Mouse (Mus musculus) ES-E14 (cell line): ENCODE data around the gene Ptprn2. TPM values are rescaled to one million over a fixed set of nuclear protein-coding genes. Genes with fewer than 3 reads are reported as not detected.

ENCODE experiments used
- DNase-seq: peaks from one replicate; pipeline ENCODE4 v3.0.0-alpha.2; 2013; ENCODE audit warnings: low read depth, low spot score
- H3K27ac ChIP-seq: 2 replicates; pipeline ENCODE4 v1.5.1; 2012; ENCODE audit warnings: low read depth, mild to moderate bottlenecking, low read length, moderate library complexity, mixed read lengths; ENCODE audit not compliant: poor library complexity, insufficient read depth, severe bottlenecking
- H3K36me3 ChIP-seq: 2 replicates; pipeline ENCODE4 v1.6.1; 2012; ENCODE audit warnings: mild to moderate bottlenecking, low read length, moderate library complexity, mixed read lengths; ENCODE audit not compliant: control insufficient read depth, poor library complexity, insufficient read depth, severe bottlenecking
- H3K4me1 ChIP-seq, 2 experiments: fragments of 150-350 bp in 1 of 2; sonication (generic) in 1 of 2; 2 replicates each; pipeline ENCODE4 v1.6.1; 2012; ENCODE audit warnings: low read length in 2 of 2, mild to moderate bottlenecking in 1 of 2, mixed read lengths in 1 of 2; ENCODE audit not compliant: control insufficient read depth in 2 of 2, insufficient read depth in 2 of 2, poor library complexity in 1 of 2
- H3K4me3 ChIP-seq, 2 experiments: fragments of 150-350 bp in 1 of 2; sonication (generic) in 1 of 2; 2 replicates each; pipeline ENCODE4 v1.5.1; 2012; ENCODE audit warnings: low read length in 2 of 2, low read depth in 1 of 2, mild to moderate bottlenecking in 1 of 2, mixed read lengths in 1 of 2; ENCODE audit not compliant: insufficient read depth in 1 of 2, poor library complexity in 1 of 2, severe bottlenecking in 1 of 2
- H3K9ac ChIP-seq: 2 replicates; pipeline ENCODE4 v1.6.1; 2012; ENCODE audit warnings: low read depth, mild to moderate bottlenecking, low read length, mixed read lengths; ENCODE audit not compliant: poor library complexity, insufficient read depth, severe bottlenecking
- H3K9me3 ChIP-seq: fragments of 150-350 bp; sonication (generic); 2 replicates; pipeline ENCODE4 v1.6.1; 2012; ENCODE audit warnings: low read depth, mild to moderate bottlenecking, low read length; ENCODE audit not compliant: control insufficient read depth, insufficient read depth
- CHD2 ChIP-seq: IDR thresholded peaks from 2 replicates; pipeline ENCODE4 v1.6.1; 2014; ENCODE audit warnings: mild to moderate bottlenecking, low read depth, low read length, inconsistent platforms
- HCFC1 ChIP-seq: IDR thresholded peaks from 2 replicates; pipeline ENCODE4 v1.6.1; 2012; ENCODE audit warnings: low read length, inconsistent platforms, borderline replicate concordance; ENCODE audit not compliant: insufficient read depth
- MAFK ChIP-seq: IDR thresholded peaks from 2 replicates; pipeline ENCODE4 v1.6.1; 2014; ENCODE audit warnings: mild to moderate bottlenecking, low read depth, low read length, inconsistent platforms; ENCODE audit not compliant: insufficient read depth
- ZC3H11A ChIP-seq: IDR thresholded peaks from 2 replicates; pipeline ENCODE4 v1.6.1; 2012; ENCODE audit warnings: low read depth, mild to moderate bottlenecking, inconsistent platforms, low read length, borderline replicate concordance
- ZNF384 ChIP-seq: IDR thresholded peaks from 2 replicates; pipeline ENCODE4 v1.6.1; 2012; ENCODE audit warnings: low read depth, low read length, inconsistent platforms
- in situ Hi-C, 2 experiments: fragments of 600-800 bp; cut with MboI; formaldehyde crosslinking; loops; one replicate each; pipeline ENCODE4 v1.15.1; 2025; ENCODE audit warnings: low sequenced_read_pairs in 2 of 2, inconsistent platforms in 1 of 2; ENCODE audit not compliant: unreplicated experiment in 2 of 2
- total RNA-seq: library from RNA; depleted of rRNA; stranded (reverse); fragments of 300-350 nt; gene quantifications from 2 replicates; pipeline ENCODE4 v1.2.3, GENCODE M21; 2012

The Ptprn2 gene
- total RNA-seq, 1 experiment = 0.40 TPM

DNA sequence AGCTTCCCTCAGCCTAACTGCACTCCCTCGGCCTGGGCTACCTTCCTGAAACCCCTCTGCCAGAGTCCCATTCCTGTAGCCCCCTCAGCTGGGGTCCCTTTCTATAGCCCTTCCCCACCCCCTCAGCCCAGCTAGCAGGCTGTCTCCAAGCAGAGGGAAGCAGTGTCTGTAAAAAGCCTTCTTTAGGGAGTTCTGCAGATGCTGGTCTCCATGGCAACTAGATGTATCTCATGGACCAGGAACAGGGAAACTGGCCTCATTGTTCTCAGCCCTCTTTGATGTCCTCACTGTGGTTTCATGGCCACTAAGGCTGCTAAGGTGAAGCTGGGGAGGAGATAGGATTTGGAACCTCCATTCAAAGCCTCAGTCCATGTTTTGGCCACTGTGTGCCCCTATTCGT, 423.1 kb downstream of the Ptprn2 start:
- no peak for DNase-seq
- Histone ChIP-seq H3K36me3 (no peaks in the 10 kb centered on the region), H3K9me3 (no peaks in the 10 kb centered on the region), H3K9ac (no peak overlapping the region), H3K4me3 (no peak overlapping the region), H3K4me1 (no peaks in the 10 kb centered on the region), H3K27ac (no peak overlapping the region)
- in situ Hi-C loops = no loop called here
- TF ChIP-seq CHD2 = no peak

DNA sequence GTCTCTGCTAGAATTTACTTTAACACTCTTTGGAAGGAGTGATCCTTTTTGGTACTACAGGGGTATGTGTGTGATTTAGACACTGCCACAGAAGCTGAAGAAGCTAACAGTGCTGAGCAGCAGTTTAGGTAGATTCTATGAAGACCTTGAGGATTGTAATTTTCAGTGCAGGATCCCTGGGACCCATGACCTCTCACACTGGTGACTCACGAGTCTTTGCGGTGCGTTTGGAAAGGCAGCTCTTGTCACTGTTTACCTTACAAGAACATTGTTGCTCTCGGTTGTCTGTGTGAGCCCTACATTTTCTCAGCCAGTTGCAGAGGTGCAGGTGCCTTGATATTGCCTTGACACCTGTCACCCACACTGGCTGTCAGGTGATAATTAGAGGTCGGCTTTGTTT, 431.3 kb downstream of the Ptprn2 start:
- TF ChIP-seq ZC3H11A (no peak), ZNF384 (no peak), MAFK (no peak), CHD2 (no peak), HCFC1 (no peak)
- in situ Hi-C loops = no loop called here
- Histone ChIP-seq H3K27ac (no peak overlapping the region), H3K4me3 (no peak overlapping the region), H3K4me1 (no peaks in the 10 kb centered on the region), H3K9me3 (no peaks in the 10 kb centered on the region), H3K9ac (no peak overlapping the region), H3K36me3 (no peaks in the 10 kb centered on the region)
- DNase-seq = no peak

DNA sequence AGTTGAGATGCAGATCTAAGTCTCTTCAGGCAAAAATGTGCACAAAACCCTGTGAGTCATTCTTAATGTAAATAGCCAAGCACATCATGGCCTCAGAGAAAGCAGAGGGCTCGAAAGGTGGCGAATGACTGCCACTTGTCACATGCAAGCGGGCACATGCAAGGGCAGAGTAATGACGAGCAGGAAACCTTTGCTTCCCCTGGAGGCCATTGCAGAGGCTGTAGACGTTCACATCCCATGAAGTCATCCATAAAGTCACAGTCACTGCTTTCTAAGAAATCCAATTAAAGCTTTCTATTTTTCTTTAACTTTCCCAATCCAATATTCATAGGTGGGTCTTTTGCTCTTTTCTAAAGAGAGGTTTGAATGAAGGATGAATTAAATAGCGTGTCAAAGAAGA, 433.7 kb downstream of the Ptprn2 start:
- TF ChIP-seq MAFK (no peak), HCFC1 (no peak), CHD2 (no peak), ZC3H11A (no peak), ZNF384 (no peak)
- in situ Hi-C loops = no loop called here

DNA sequence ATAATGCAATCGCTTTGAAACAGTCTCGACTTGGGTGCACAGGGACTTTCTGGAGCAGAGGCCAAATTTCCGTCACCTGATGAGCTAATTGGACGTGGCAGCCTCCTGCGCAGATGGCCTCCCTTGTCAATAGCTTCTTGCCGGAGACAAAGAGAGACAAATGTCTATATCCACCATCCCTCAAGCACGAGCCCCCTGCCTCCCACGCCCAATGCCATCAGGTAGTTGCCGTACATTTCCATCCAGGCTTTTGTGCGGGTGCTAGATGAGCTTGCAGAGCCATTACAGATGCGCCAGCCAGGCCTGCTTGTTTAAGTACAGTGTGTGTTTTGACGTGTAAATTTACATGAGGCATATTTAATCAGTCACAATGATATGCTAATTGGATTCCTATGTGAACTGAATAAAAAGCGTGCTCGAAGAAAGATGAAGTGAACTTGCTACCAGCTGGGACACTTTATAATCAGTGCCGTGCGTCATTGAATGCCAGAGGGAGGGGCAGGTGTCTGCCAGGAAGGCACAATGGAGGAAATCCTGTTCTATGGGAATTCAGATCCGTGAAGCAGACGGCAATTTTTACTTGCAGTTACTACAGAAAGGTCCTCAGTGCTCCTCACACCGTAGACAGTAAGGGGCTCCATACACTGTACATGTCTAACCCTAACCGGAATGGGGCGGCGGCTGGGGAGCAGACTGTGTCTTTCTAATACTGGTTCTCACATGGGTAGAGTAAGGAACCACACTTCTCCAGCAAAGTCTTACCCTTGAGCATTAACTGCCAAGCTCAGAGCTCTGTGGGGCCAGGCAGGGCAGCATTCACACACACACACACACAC, 434.4 kb downstream of the Ptprn2 start:
- Histone ChIP-seq H3K36me3 (no peaks in the 10 kb centered on the region), H3K4me3 (no peak overlapping the region), H3K27ac (no peak overlapping the region), H3K9me3 (no peaks in the 10 kb centered on the region), H3K9ac (no peak overlapping the region), H3K4me1 (no peaks in the 10 kb centered on the region)
- in situ Hi-C loops = no loop called here
- TF ChIP-seq CHD2 (no peak), HCFC1 (no peak), ZNF384 (no peak), MAFK (no peak), ZC3H11A (no peak)
- no peak for DNase-seq

More for the DNA sequence above, 433.7 kb downstream of the Ptprn2 start:
- H3K36me3 ChIP-seq = no peaks in the 10 kb centered on the region
- H3K9me3 ChIP-seq = no peaks in the 10 kb centered on the region
- no peaks in the 10 kb centered on the region for H3K4me1 ChIP-seq
- no peak overlapping the region for H3K27ac ChIP-seq
- H3K4me3 ChIP-seq = no peak overlapping the region
- DNase-seq = no peak
- H3K9ac ChIP-seq = no peak overlapping the region

DNA sequence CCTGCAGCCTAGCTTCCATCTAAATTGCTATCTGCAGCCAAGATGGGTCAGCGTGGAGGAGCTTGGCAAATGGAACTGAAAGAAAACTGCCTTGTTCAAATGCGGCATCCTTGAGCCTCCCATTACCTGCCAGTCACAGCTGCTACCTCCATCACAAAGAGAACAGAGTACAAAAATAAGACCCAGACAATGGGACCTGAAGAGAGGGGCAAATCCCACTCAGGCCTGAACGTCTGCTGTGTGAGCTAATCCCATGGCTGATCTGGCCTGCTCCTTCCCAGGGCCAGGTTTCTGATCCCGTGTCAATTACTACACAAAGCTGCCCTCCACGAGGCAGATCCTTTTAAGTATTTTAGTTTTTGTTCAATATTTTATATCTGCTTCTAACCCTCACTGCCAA, 441.6 kb downstream of the Ptprn2 start:
- Histone ChIP-seq H3K9ac (no peak overlapping the region), H3K9me3 (no peaks in the 10 kb centered on the region), H3K4me3 (no peak overlapping the region), H3K36me3 (no peaks in the 10 kb centered on the region), H3K4me1 (no peaks in the 10 kb centered on the region), H3K27ac (no peak overlapping the region)
- no peak for TF ChIP-seq MAFK
- no peak for TF ChIP-seq ZNF384
- no peak for TF ChIP-seq CHD2
- no peak for TF ChIP-seq ZC3H11A
- no peak for TF ChIP-seq HCFC1
- DNase-seq = no peak
- in situ Hi-C loops = no loop called here
